Mouse (Mus musculus) C2C12 (cell line): ENCODE data around the gene Susd4.

Experiments used
- CEBPB ChIP-seq: IDR thresholded peaks from one replicate; pipeline ENCODE4 v1.6.1; 2011; ENCODE audit warnings: low read depth, mild to moderate bottlenecking, control low read depth, moderate library complexity
- CTCF ChIP-seq: IDR thresholded peaks from one replicate; pipeline ENCODE4 v1.5.1; 2011; ENCODE audit not compliant: control insufficient read depth, insufficient read depth, insufficient read length
- MAX ChIP-seq: IDR thresholded peaks from one replicate; pipeline ENCODE4 v1.6.1; 2011; ENCODE audit warnings: mild to moderate bottlenecking, control low read depth
- MYOG ChIP-seq: IDR thresholded peaks from one replicate; pipeline ENCODE4 v1.6.1; 2011; ENCODE audit not compliant: control insufficient read depth, insufficient read length; ENCODE audit errors: extremely low read depth

DNA sequence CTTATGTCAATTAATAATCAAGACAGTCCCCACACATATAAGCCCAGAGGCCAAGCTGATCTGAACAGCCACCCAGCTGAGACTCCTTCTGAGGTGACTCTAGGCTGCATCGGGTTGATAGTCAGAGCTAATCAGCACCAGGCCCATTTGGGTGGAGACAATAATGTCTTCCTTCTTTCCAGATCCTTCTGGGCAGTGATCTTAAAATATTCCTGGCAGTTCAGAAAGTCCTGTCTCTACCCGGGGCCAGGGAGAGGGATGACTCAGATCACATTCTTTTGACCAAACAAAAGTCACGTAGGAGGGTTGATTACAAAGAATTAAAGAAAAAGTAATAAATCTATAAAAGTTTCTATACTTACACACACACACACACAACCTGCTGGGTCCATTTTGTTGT lies 180.3 kb downstream of the Susd4 start:
- no peak for TF ChIP-seq MYOG
- no peak for TF ChIP-seq CTCF
- TF ChIP-seq MAX: no peak
- no peak for TF ChIP-seq CEBPB
